Mouse (Mus musculus) lung, postnatal 4 days (tissue): ENCODE data around the gene Egf.

Experiments used
- DNase-seq, 2 experiments: peaks; one replicate each; pipeline ENCODE4 v3.0.0; 2021

Egf gene

DNA sequence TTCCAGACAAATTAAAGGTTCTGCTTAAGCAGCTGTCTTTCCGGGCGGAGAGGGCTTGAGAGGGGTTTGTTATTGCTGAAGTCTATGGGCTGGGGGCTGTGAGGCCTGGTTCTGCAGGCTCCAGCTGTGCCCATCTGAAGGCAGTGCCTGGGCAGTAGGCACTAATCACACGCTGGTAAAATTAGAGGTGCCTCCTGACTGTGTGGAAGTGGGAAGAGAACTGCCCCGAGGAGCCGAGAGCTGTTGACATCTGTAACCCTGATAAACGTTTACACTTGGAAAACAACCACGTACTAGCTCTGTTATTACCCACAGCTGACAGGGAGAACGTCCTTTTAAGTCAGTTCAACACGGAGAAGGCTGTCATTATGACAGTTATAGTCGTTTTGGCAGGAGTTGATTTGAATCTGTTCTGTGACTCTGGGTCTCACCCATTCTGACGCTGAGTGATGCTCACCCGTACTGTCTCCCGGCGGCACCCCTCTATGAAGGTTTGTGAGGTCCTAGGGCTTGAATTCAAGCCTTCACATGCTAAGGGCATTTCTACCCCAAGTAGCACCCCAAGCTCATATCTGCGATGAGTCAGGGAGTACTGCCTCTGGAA lies 40.5 kb downstream of the Egf start:
- no peak for DNase-seq

DNA sequence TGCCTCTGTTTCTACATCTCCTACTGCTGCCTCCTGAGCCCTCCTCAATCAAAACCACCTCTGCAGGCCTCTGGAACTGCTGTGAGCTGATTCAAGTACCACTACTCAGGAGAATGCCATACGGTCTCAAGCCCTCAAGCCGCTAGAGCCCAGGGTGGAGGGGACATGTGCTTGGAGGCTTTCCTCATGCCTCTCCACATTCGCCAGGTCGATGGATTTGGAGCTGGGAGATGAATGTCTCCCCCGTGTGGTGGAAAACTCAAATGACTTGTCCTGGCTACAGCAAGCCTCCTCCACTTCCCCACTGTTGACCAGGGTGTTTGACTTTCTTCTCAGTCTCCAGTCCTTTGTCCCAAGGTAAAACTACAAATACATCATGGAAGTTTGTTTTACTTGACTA lies 47.0 kb downstream of the Egf start:
- peak in 1 of 2 experiments; percentile 54 for DNase-seq

DNA sequence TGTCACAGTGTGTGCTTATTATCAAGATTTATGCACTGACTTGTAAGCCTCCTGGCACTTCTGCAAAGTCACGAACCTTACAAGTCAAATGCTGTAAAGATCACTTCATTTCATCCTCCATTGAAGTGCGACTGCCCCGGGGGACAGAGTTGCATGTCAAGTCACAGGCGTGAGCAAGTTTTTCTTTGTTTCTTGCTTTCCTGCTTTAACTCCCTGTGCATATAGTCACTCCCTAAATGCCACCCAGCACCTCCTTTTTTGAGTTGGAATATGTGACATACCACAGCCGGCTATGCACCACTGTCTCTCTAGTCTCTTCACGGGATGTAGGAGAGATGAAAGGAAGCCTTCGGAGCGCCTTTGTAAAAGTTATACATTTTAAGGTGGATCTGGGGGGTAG lies 56.2 kb downstream of the Egf start:
- no peak for DNase-seq

DNA sequence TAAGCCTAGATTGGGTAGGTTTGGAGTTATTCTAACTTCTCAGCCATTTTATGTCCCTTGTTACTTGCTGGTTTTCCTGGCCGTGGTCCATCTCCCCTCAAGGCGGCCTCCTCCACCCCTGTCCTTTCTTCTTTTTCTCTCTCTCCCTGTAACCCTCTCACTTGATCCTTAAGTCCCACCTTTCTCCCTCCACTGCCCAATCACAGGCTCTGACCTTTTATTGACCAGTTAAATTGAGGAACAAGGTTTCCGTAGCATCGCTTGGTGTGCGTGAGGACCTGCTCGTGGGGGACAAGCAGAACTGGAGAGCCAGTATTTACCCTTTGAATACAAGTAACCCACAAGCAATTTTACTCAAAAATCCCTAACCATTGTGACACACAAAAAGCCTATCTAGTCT lies 56.8 kb downstream of the Egf start:
- no peak for DNase-seq

DNA sequence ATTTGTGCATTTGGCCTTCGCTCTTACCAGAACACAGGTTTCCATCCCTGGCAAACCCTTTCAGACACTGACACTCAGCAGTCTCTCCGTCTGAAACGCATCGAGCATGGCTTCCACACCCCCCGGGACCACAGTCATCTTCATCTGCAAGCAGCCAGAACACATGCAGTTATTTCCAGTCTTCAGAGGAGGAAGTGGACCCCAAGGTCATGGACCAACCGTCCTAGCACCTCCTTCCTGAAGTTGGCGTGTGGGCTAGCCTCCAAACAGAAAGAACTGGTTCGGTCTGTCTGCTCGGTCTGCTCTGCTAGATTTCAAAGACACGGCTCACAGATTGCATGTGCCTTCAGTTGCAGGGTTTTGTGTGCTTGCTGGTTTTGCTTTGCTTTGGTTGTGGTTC lies 57.4 kb downstream of the Egf start:
- DNase-seq: no peak

DNA sequence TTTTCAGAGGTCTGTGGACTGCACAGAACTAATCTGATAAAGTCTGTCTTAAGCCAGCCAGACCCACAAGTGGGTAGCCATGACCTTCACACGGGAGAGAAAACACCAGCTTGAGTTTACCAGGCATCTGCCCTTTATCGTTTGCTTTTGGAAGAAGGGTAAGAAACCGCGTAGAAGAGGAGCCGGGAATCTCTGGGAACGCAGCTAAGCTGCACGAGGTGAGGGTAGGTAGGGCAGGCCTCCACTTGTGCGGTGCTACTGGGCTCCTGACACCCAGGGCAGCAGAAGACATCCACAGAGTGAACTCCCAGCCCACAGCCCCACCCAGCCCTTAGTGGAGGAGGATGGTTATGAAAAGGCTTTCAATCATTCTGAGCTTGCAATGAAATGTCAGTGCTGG lies 59.2 kb downstream of the Egf start:
- no peak for DNase-seq

DNA sequence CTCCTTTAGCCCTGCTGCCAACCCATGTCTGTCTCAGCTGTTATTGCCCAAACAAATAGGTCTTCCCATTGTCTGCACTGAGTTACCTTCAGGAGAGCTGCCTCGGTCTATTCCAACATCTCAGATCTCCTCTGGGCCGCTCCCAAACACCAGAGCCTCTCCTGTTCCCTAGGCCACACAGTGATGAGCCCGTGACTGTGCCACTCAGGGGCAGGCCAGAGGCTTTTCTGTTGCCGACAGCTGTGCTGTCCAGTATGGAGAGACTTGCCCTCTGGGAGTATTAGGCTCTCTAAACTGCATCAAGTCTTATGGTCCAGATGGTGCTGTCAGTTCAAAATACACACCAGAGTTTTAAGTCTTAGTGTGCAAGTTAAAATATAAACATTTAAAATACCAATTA lies 61.5 kb downstream of the Egf start:
- DNase-seq: no peak

DNA sequence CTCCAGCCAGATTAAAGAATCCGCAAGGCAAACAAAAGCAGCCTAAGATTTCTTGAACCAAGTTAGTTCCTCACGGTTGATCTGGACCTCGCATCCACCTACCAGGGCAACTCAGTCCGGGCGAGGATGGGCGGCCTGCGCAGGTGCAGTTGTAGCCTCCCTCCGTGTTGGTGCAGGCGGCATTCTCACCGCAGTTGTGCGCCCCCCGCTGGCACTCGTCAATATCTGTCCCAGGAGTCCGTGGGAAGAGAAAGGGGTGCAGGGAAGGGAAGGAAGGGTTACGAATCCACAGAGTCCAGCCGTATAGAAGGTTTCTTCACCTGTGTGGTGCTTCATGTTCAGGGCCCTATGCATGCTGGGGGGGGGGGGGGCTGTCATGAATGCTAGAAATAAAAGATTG lies 62.3 kb downstream of the Egf start:
- DNase-seq: no peak

DNA sequence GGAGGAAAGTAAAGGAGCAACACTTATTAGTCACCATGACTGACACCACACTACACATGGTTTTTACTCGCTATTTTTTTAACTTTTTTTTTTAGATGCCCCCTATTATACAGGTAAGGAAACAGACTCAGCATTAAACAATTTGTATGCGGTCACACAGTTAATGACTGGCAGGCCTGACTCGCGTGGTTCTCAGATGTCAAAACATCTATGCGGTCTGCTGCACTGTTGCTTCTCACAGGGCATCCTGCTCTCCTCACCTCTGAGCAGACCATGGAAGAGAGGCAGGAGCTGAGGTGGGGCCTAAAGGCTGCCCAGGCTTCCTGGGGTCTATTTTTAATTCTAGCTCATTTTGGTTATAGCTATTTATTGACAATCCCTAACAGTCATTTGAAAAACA lies 67.7 kb downstream of the Egf start:
- no peak for DNase-seq

DNA sequence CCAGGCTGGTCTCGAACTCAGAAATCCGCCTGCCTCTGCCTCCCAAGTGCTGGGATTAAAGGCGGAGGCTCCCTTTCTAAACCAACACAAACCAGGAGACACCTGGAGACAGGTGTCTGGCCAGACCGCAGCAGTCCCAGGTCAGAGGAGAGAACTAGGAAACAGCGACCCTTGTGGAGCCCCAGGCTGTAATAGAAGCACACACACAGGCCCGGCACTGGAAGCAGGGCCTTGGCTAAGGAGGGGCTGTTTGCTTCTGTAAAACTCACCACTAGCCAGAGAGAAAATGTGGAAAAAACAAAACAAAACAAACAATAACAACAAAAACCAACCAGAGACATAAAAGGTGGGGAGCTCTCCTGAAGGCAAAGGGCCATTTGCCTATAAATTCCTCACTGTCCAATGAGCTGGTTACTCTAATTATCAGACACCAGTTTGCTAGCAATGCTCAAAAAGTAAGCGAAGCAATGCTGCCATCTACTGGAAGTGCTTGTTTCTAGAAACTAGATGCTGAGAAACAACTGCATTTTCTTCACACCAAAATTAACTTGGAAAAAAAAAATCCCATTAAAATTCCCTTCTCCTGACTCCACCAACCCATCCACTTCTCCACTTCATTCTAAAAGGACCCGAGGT lies 68.3 kb downstream of the Egf start:
- peak in 1 of 2 experiments; percentile 68 for DNase-seq

DNA sequence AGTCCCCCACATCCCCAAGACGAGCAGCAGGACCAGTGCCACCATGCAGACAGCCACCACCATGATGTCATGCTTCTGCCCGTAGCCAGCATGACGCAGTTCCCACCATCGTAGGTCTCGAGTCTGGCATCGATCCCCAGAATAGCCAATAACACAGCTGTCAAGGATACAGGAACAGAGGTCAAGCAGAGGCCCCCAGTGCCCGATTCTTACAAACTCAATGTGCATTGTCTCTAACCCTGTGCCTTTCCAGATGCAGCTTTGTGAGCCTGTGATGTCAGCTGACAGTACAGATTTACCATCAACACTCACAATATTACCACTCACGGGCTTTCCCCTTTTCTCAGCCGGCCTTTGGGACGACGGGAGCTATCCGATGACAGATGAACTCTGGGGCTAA lies 68.9 kb downstream of the Egf start:
- no peak for DNase-seq

DNA sequence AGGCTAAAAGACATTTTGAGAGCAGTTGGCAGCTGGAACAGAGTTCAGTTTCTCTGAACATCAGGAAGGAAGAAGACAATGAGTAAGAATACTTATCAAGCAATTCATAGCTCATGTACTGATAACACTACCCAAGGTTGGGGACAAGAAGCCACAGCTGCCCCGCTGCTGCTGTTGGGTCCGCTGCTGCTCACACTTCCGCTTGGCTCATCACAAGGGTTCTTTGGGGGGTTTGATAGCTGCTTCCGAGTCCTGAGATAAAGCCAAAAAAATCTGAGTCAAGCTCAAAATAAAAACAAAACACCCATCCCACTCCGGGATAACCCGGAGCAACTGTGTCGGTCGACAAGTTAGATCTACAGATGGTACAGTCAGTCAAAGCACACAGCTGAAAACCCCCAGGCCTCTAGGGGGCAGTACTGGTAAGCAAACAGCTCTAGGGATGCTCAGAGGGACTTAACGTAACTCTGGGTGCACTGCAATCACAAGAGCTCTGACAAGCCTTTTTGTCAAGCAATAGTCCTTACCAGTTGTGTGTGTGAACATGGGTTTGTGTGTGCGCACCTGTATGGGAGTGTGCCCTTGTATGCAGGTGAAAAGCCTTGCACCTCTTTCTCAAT lies 71.9 kb downstream of the Egf start:
- peak in 1 of 2 experiments; percentile 26 for DNase-seq

DNA sequence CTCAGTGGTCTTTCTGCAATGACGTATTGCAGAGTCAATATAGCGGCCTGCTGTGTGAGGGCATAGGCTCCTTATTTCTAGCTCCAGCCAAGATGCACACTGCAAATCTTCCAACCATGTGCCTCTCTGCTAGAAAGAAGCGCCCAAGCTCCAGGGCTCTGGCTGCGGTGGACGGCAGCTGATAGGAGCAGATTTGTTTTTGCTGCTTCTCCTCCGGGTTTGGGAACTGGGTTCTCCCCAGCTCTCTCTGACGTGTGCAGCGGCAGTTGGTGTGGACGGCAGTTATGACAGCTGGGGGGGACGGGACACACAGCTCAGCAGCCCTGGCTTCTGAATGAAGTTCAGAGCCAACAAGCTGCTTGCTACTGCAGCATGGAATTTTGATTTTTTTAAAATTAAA lies 72.7 kb downstream of the Egf start:
- peak in 1 of 2 experiments; percentile 41 for DNase-seq

DNA sequence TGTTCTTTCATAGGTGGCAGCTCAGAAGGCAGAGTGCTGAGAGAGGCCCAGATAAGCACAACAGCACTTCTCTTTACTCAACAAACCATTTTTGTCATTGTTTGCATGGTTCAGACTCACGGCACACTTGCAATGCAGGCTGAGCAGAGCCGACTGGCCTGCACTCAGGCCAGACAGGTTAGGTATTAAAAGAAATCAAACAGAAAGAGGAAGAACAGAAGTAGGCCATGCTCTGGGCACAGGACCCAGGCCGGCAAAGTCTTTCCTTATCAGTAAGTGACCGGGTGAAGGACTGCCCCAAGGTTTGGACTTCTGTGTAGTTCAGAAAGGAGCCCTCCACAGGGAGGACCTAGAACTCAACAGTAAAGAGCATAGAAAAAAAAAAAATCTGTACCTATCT lies 73.3 kb downstream of the Egf start:
- peak in 1 of 2 experiments; percentile 49 for DNase-seq

DNA sequence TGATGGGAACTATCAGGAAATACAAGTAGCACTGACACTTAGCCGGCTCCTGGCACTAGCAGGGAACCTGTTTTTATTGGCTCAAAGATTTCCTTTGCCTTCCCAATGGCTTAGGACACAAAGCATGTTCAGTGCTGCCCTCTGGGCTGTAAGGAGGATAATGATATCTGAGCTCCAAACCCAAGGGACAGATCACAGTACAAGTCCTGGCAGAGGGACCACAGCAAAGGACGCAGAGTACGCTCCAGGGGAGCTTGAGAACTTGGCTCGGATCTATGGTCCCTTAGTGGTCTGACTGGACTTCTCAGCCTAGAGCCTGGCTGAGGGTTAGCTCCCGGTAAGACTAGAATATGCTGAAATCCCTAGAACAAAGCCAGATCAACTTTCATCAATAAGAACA lies 74.9 kb downstream of the Egf start:
- DNase-seq: no peak

DNA sequence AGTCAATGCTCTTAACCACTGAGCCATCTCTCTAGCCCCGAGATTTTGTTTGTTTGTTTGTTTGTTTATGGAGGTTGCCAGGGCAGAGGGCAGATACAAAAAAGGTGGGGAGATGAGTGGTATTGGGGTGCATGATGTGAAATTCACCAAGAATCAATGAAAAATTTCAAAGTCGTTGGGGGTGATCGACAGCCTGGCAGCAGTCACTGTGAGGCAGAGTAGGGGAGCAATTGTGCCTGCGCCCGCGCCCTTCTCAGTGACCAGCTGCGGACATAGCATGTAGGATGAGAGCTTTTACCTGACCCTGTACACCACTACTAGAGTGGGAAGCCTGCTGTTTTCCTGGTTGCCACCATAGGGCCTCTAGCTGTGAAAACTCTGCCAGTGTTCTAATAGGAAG lies 79.2 kb downstream of the Egf start:
- no peak for DNase-seq

DNA sequence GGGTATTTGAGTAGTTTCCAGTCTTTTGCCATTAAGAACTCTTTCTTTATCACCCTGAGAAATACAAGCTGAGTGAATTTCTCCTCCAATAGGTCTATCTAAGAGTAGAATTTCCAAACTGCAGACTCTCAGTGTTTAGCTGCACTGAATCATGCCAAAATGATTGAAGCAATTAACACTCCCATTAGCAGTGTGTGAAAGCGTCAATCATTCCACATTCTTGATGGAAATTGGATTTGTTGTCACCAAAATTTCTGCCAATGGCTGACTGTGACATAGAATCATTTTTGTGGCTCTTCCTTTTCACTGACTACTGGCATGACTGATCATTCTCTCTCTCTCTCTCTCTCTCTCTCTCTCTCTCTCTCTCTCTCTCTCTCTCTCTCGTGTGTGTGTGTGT lies 91.2 kb downstream of the Egf start:
- no peak for DNase-seq

DNA sequence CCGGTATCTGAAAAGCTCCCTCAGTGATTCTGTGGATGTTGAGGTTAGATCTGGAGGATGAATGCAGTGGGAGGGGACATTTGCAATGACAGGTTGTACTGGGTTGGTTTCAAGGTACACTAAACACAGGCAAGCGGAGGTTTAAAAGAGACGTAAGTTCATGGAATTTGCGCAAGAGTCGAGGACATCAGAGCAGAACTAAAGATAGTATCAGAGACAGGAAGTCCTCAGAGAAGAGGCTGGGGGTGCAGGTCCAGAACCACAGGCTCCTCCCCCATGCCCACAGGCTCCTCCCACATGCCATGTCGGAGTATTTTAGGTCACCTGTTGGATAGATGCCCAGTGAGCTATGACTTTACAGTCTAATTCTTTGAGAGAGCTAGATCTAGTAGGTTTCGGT lies 96.3 kb downstream of the Egf start:
- DNase-seq: no peak

DNA sequence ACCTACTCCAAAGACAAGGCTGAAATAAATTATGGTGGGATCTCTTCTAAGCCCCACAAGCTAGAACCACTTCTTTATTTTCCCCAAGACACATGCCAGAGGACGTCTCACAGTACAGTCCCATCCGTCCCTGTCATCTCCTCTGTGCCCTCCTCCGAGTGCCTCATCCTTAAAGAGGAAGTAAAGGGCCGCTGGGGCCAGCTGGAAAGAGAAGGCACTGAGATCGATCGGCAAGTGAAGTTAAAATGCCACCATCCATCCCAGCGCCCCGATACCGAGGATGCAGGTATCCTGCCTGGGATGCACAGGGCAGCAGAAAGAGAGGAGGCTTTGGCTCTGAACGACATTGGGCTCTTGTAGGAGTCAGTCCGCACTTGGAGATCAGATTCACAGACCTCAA lies 97.3 kb downstream of the Egf start:
- DNase-seq: no peak

DNA sequence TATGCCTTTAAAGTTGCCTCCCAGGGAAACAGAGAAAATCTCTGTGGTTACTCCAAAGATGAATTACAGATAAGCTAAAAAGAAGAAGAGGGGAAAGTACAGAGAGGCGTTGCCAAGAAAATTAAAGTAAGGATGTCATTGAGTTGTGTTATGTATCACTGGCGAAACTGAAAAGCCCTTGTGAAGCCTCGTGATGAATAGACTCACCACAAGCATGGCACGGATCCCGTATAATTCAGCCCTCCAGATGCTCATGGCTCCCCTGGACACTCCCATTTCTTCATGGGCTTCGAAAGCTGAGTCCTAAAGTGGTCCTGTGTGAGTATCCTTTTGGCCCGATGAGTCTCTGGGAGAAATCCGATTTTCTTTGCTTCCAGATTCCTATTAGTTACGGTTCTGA lies 97.9 kb downstream of the Egf start:
- no peak for DNase-seq

DNA sequence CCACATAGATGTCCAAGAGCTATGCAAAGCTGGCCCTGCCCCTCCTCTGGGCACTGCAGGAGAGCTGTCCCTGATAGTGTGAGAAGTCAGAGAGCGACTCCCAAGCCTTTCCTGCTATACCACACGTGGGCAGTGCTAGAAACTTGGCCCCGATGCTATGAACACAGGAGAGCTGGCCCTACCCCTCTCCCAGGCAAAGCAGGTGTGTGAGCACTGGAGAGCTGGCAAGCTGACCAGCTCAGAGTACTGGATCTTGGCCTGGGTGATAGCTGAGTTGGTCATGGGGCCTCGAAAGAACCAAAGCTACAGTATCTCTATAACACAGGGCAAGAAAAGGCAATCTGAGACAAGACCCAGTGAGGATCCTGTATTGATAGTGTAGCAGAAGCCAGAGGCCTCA lies 98.6 kb downstream of the Egf start:
- no peak for DNase-seq

DNA sequence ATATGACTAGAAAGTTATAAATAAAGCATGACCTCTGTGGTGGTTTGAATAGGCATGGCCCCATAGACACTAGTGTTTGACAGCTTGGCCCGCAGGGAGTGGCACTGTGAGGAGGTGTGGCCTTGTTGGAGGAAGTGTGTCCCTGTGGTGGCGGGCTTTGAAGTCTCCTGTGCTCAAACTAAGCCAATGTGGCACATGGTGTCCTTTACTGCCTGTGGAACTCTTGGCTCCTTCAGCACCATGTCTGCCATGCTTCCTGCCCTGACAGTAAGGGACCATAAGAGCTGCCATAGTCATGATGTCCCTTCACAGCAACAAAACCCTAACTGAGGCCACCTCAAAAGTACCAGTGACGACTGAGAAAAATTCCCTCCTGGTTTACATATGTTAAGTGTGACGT lies 102.6 kb downstream of the Egf start:
- no peak for DNase-seq

DNA sequence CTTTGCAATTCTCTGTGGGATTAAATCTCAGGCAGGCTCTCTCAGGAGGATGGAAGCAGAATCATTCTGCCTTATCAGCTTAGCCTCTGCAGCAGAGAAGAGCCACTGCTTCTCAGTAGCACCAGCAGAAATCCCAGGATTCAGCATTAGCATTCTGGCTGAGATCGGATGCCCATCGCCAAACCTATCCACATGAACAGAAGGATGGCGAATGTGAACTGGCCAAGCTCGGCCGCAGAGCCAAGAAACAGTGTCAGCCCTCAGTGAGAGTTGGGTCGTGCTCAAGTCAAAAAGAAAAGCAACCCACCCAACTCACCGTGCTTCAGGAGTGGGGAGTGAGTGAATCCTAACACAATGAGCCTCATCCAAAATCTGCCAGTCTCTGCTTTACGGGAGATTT lies 103.4 kb downstream of the Egf start:
- no peak for DNase-seq

DNA sequence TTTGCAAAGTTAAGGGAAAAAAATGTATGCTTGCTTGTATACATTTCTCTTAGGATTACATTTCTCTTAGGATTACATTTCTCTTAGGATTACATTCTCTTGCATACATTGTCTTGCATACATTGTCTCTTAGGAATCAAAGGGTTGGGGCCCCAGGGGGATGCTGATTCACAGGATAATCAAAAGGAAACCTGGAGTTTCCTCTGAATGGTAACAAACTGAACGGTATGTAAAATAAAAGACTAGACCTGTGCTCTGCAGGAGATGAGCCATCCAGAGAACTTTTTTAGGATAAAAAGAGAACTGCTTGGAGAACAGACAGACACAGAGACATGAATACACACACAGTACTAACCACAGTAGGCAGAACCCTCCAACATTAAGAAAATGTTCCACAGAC lies 104.2 kb downstream of the Egf start:
- DNase-seq: no peak

DNA sequence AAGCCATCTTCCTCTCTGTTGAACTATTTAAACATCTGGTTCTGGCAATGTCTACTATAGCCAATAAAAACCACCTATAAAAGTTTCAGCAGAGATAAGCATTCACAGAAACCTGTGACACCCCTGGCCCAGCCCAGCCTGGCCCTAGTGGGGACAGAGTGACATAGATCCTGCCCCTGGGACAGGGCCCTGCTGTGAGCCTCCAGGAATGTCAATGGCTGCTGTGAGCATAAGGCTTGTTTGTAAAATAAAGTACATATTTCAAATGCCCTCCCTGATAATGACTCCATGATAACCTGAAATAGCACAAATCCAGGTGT lies 104.9 kb downstream of the Egf start:
- no peak for DNase-seq
